Mouse (Mus musculus) layer of hippocampus, postnatal 10 days (tissue): Measurements from ENCODE around the gene Cbx1. TPM values are rescaled to one million over a fixed set of nuclear protein-coding genes. Genes with fewer than 3 reads are reported as not detected.

ENCODE experiments used
- DNase-seq, 2 experiments: peaks; one replicate each; pipeline ENCODE4 v3.0.0; 2021; ENCODE audit warnings: low spot score in 2 of 2
- total RNA-seq, 2 experiments: library from RNA; stranded (reverse); gene quantifications; 2 replicates each; pipeline ENCODE4 v1.2.3; 2021

The Cbx1 gene
- total RNA-seq, 2 experiments from 2014 or later = 56.3 to 61.8 TPM

DNA sequence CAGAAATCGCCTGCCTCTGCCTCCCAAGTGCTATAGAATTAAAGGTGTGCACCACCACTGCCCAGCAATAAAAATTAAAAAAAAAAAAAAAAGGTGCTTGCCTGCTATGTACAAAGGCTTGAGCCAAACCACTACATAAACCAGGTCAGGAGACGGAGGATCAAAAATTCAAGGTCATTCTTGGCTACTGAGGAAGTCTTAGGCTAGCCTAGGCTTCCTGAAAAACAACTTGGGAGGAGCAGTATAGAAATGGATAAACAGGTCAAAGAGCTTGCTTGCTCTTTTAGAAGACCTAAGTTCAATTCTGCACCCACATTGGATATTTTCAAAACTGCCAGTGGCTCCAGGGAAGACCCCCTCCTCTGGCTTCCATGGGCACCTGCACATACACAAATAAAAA lies 25.5 kb downstream of the Cbx1 start:
- no peak for DNase-seq

DNA sequence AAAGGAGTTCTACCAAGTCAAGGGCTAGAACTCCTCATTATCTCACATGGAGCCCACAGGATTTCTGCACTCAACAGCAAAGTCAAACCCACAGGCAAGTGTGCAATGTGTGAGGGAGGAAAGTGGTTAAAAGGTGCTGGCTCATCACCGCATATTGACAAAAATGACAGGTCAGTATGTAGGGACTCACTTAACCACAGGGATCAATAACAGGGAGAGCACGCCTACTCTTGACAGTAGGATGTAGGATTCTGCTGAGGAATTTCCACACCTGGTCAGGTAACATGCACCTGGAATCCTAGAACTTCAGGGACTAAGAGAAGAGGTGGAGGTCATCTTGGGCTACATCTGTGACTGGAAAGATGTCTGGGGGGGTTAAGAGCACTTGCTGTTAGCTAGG lies 27.0 kb downstream of the Cbx1 start:
- no peak for DNase-seq

DNA sequence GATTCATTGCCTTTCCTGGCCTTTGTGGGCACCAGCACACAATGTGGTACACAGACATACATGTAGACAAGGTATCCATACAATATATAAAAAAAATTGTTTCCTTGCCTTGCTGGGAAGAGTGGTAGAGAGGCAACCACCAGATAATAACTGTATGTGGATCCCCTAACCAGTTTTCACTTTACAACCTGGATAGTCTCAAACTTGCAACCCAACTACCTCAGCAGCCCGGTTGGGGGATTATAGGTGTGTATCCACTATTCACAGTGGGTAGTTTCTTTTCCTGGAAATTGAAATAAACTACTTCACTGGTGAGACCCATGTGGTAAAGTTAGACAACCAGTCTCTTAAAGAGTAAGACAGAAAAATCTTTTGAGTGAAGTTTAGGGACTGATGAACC lies 27.6 kb downstream of the Cbx1 start:
- DNase-seq = no peak

DNA sequence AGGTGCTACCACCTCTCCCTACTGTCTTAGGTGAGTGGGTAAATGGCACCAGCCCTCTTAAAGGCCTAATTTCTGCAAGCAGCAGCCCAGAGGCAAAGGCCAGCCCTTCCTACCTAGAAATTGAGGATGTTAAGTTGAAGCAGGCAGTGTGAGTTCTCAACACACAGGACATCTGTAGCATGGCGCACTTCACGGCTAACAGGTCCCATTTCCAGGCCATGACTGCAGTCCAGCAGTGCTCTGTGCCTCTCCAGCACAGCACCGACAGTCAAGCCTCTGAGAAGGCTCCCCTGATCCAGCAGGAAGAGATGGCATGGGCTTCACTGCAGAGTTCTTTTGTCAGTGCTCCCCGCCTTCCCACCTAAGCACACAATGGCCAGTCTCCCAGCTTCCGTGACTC lies 28.1 kb downstream of the Cbx1 start:
- no peak for DNase-seq

GRCm38 (mm10) chr11:96818128-96818710 lies 29.3 kb downstream of the Cbx1 start:
- DNase-seq = no peak

- no peak for DNase-seq
Observed at GRCm38 (mm10) chr11:96821956-96822355, 33.0 kb downstream of the Cbx1 start.

DNA sequence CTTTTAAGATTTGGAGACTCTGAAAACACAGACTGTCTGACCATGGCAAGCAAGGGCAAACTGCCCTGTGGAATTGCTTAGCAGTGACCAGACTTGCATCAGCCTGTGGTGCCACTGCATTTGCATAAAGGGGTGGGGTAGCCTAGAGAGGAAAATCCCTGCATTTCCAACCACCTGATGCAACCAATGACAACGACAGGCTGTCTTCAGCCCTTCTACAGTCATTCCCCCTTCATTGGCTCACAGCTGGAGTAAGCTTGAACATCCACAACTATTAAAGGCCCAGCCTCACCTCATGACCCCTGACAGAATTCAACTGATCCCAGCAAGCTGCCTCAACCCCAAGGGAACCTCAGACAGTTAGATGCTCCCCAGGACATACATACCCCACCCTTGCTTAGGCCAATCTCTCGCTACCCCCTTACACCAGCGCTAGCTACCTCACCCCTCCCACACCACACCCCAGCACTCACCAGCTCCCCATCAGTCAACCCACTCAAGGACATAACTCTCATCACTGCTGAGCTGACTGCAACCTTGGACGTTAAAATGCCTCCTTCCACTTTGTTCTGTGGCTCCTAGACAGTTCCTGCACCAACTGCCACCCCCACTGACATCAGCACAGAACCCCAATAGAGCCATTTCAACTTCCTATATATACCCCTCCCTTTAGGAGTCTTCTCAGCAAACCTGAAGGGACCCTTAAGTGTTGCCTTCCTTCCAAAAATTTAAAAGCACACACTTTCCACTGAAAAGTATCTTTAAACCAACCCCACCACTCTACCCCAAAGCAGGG lies 33.9 kb downstream of the Cbx1 start:
- no peak for DNase-seq

DNA sequence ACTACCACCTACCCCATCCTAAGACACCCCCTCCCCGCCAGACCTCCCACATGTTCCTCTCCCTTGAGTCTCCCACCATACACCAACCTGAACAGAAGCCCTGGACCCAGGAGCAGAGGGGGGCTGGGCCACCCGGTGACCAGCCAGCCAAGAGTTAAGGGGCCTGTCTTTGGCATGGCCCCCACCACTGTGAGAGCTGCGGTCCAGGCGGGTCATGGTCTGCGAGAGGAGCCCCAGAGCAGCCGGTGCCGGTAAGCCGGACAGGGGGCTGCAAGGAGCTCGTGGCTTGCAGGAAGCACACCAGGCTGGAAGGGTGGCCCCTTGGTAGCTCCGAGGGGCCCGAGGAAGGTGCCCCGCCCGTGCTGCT lies 34.5 kb downstream of the Cbx1 start:
- no peak for DNase-seq

DNA sequence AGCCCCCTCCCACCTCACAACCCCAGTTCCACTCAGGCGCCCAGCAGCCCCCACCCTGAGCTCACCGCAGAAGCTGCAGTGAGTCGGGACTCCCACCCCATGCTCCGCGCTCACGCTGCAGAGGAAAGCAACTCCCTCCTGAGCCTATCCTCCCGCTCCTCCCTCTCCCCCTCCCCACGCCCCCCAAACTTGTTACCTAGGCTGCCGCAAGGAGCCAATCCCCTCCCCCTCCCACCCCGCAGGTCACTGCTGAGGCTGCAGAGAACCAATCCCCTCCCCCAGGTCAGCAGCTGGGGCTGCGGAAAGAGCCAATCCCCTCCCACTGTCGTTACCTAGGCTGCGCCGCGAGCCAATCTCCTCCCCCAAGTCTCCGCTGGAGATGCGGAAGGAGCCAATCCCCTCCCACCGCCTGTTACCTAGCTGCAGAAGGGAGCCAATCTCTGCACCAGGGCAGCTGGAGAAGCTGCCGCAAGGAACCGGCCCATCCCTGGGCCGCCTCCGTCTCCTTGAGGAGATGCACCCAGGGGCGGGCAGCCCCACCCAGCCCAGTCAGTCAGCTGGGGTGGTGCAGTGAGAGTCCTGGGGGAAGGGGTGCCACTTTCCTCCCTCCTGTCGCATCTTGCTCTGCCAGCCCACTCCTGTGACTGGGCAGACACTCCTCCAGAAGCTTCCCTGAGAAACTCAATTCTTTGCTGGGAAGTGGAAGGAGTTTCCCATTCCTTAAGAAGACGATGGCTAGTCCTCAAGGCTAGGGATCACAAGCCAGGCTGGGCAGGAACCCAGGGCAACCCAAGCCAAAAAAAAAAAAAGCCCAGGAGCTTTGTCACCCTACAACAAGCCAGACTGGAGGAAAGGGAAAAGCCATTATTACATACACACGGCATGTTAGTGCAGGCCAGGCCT lies 35.2 kb downstream of the Cbx1 start:
- peak; percentile 74 to 82 for DNase-seq

DNA sequence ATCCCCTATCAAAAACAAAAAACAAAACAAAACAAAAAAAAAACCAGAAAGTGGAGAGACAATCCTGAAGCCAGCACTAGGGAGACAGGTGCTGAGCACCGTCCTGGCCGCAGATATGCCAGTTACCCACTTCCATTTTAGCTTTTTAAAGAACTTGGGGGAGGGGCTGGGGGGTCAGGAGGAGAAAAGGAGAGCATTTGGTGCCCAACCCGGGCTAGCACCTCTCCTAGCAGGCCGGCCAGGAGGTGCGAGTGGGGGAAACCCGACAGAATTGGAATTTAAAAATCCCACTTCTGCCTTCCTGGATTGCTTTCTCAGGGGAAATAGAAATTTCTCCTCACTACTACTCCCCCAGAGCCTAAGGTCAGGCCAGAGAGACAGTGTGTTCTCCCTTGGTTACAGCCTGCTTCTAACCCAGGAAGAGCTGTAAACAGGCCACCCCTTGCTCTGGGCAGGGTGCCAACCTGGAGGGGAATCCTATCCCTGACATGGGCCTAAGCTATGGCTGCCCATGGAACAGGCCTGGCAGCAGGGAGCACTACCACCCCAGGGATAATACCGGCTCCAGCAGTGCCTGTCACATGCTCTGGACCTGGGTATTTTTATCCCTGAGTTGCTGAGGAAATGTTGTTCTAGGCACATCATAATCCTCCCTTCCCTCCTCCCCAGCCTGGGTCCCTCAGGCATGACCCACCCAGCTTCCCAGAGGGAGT lies 36.0 kb downstream of the Cbx1 start:
- peak; percentile 46 to 60 for DNase-seq

- no peak for DNase-seq
Observed at GRCm38 (mm10) chr11:96826481-96826880, 37.6 kb downstream of the Cbx1 start.

DNA sequence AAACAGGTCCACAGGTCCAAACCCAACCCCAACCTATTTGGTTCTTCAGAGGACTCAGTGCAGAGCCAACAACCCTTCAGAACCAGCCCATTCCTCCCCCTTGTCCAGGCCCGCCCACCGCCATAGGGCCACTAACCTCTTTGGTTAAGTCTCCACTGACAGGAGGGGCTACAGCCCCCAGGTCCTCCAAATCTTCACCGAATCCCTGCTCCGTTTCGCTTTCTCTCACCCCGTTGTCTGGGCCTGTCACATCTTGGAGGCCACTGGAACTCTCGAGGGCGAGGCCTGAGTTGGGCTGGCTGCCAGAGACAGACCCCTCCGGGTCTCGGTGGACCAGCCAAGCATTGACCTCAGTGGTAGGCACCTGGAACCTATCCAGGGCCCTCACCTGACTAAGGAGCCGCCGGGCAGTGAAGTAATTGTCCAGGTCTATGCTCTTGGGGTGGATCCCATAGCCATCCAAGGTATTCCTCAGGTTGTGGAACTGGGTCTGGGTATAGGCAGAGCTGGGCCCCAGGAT lies 38.2 kb downstream of the Cbx1 start:
- DNase-seq = no peak

- DNase-seq = no peak
Observed at GRCm38 (mm10) chr11:96827917-96828316, 39.0 kb downstream of the Cbx1 start.

GRCm38 (mm10) chr11:96828881-96829280 lies 40.0 kb downstream of the Cbx1 start:
- no peak for DNase-seq

DNA sequence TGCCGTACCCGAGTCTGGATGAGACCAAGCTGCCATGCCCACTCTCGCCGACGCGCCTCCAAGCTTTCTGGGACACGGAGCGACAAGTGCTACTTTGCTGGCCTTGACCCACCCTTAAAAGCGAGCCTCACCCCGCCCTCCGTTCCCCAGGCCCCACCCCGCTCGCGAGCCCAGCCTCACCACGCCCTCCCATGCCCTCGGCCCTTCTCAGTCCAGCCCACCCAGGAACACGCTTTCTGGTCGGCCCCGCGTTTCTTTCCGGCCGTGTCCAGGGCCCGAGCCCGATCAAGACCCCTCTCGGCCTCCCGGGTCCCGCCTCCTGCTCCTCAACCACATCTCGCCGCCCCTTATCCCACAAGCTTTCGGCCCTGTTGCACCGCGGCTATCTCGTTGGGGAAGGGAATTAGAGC lies 40.5 kb downstream of the Cbx1 start:
- DNase-seq = peak; percentile 70 to 77

DNA sequence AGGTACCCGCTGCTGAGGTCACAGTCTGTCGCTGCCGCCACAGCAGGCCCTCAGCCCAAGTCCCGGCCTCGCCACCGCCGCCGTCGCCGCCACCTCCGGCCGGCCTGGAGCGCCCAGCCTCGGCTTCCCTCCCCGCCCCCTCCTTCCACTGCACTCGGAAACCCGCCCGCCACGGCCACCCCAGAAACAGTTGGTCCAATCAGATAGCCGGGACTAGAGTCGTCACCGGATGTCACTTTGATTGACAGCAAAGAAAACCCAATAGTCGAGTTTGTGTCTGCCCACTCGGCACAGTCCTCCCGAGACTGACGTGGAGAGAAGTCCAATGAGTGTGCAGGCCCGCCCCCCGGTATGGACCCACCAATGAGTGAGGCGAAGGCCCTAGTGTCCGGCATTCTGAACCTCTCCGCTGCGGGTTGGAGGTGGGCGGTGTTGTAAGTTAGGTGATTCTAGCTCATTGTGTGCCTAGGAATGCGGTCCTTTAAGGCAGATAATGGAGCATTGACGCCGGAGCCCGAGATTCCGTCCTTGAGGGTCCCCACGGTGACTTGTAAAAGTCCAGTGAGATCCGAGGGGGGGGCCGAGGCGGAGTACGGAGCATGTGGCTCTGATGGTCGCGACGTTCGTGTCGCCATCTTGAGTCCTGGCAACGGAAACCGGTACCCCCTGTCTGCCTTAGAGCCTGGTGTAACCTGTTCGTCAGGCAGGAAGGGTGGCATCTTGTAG lies 41.0 kb downstream of the Cbx1 start, which contains the start of gene Nfe2l1:
Gene Nfe2l1 (minus strand): TSS at position 156 of the 726 bp plus-strand sequence.
- peak; percentile 96 to 98 for DNase-seq

GRCm38 (mm10) chr11:96830539-96831216 lies 41.8 kb downstream of the Cbx1 start:
- no peak for DNase-seq

GRCm38 (mm10) chr11:96831516-96831915 lies 42.6 kb downstream of the Cbx1 start:
- no peak for DNase-seq

GRCm38 (mm10) chr11:96832541-96832940 lies 43.6 kb downstream of the Cbx1 start:
- no peak for DNase-seq

DNA sequence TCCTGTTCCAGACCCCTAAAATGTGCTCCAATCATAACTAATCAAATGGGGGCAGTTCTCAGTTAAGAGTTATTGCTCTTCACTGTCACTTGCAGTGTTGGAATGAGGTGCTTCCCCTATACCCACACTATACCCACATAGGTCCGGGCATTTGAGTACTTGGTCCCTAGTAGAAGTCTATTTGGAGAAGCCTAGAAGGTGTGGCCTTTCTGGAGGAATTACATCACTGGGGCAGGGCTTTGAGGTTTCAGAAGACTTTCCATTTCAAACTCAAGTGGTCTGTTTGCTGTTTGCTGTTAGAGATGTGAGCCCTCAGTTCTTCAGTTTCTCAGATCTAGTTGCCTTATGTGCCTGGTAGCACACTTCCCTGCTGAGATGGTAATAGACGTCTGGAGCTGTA lies 44.0 kb downstream of the Cbx1 start:
- DNase-seq = no peak
